In genomic region chr4:149504363-149504762, GRCm38 (mm10) we compare ENCODE assay signal across 20 mouse cellular contexts. TPM values are rescaled to one million over a fixed set of nuclear protein-coding genes. Genes with fewer than 3 reads are reported as not detected.
A peak's percentile ranks its signal among the peaks of the same experiment; 100 is the strongest.
DNase-seq lines count a peak whose midpoint lies in the region; ATAC-seq and TF ChIP-seq lines count a peak whose summit lies in the region.
"Had no signal": no experiment of that assay in that cellular context is flagged by ENCODE, and none has a peak within 500 bp of the region (broad histone marks: within the 10 kb centered on the region; RNA-seq: fewer than 3 reads in every experiment).

No protein-coding gene starts in this region.

- TF ChIP-seq POLR2A in lung, adult 2 months (IDR thresholded peaks at IDR 0.05; ENCODE audit: borderline replicate concordance, extremely low read depth, low read depth, low read length) = no peak
- no peak for TF ChIP-seq POLR2A in bone marrow macrophage, adult 2 months (IDR thresholded peaks at IDR 0.05; ENCODE audit: borderline replicate concordance, low read depth, low read length)
- TF ChIP-seq POLR2A in embryonic fibroblast, embryonic 13.5 days (IDR thresholded peaks at IDR 0.05; ENCODE audit: low read depth, low read length) = 0 out of 2 replicates have a peak, but pooled peaks have one; percentile 16

- no peak overlapping the region for H3K4me3 ChIP-seq in lung, embryonic 15.5 days
- no peak overlapping the region for H3K4me3 ChIP-seq in lung, adult 2 months (replicated peaks; ENCODE audit: extremely low read depth, low read depth, low read length)
- H3K4me3 ChIP-seq in bone marrow macrophage, adult 2 months (ENCODE audit: insufficient read depth, low read length) = no peak overlapping the region
- H3K4me3 ChIP-seq in embryonic fibroblast, embryonic 13.5 days (ENCODE audit: insufficient read depth, low read length) = no peak overlapping the region
- no peak overlapping the region for H3K4me3 ChIP-seq in limb, embryonic 12.5 days (replicated peaks)
- H3K4me3 ChIP-seq: stomach, embryonic 15.5 days had no signal

- intact Hi-C loops in heart, postnatal 36 days (cut with DNase I) = no loop called here

- ATAC-seq in lung, embryonic 15.5 days (ENCODE audit: borderline replicate concordance, extremely low read depth, low FRiP score, low TSS enrichment) = no peak
- ATAC-seq in limb, embryonic 12.5 days (ENCODE audit: insufficient number of reproducible peaks, insufficient read depth, low FRiP score, low TSS enrichment, low read depth) = 0 out of 2 replicates have a peak, but pooled peaks have one; percentile 41
- ATAC-seq: Patski had no signal

- no peak overlapping the region for H3K4me2 ChIP-seq in lung, embryonic 15.5 days
- no peak overlapping the region; the same call in 1 of the 2 replicates for H3K4me2 ChIP-seq in limb, embryonic 12.5 days
- H3K4me2 ChIP-seq: heart, embryonic 11.5 days; stomach, embryonic 15.5 days had no signal

- TF ChIP-seq CTCF in lung, adult 2 months (IDR thresholded peaks at IDR 0.05; ENCODE audit: insufficient read depth, low read length) = no peak
- TF ChIP-seq CTCF in bone marrow macrophage, adult 2 months (IDR thresholded peaks at IDR 0.05; ENCODE audit: low read depth, low read length) = no peak
- TF ChIP-seq CTCF in embryonic fibroblast, embryonic 13.5 days (IDR thresholded peaks at IDR 0.05; ENCODE audit: borderline replicate concordance, insufficient read depth, low read length) = no peak

- no peak for DNase-seq in lung, adult 2 months
- no peak for DNase-seq in Muller cell, postnatal 12 days (ENCODE audit: inconsistent ontology term)
- no peak for DNase-seq in heart, postnatal 36 days
- no peak for DNase-seq in adrenal gland, adult (ENCODE audit: inconsistent age in 2 of 2, low spot score in 1 of 2)
- DNase-seq: cerebellum, adult 8-10 months; gastrocnemius, postnatal 10 days; heart, postnatal 4 days; kidney, adult 11 months; kidney, postnatal 25 days; layer of hippocampus, postnatal 36 days; thymus, postnatal 36 days had no signal

- WGBS in lung, embryonic 15.5 days = 71% methylated on average over 5 of the region's 5 CpGs
- whole genome bisulfite sequencing in lung, adult 2 months = 76% methylated on average over 5 of the region's 5 CpGs
- 75% methylated on average over 5 of the region's 5 CpGs for WGBS in limb, embryonic 12.5 days

- H3K27ac ChIP-seq in lung, embryonic 15.5 days = peak overlapping the region; percentile 68
- peak overlapping the region; percentile 66 for H3K27ac ChIP-seq in bone marrow macrophage, adult 2 months (ENCODE audit: insufficient read depth, low read depth, low read length)
- no peak overlapping the region for H3K27ac ChIP-seq in embryonic fibroblast, embryonic 13.5 days (ENCODE audit: insufficient read depth, low read length)
- H3K27ac ChIP-seq in limb, embryonic 12.5 days = peak overlapping the region; percentile 84
- H3K27ac ChIP-seq: stomach, embryonic 15.5 days had no signal

- no peak overlapping the region for H3K9ac ChIP-seq in lung, embryonic 15.5 days
- H3K9ac ChIP-seq in limb, embryonic 12.5 days (replicated peaks) = no peak overlapping the region
- H3K9ac ChIP-seq: stomach, embryonic 15.5 days had no signal

- 0 out of 2 replicates have a peak, but pooled peaks cover 10% of the 10 kb centered on the region for H3K36me3 ChIP-seq in lung, embryonic 15.5 days
- H3K36me3 ChIP-seq in limb, embryonic 12.5 days = peaks cover 29% of the 10 kb centered on the region

- peaks cover under 1% of the 10 kb centered on the region; the same call in 1 of the 2 replicates for H3K4me1 ChIP-seq in lung, embryonic 15.5 days
- H3K4me1 ChIP-seq in lung, adult 2 months (ENCODE audit: control insufficient read depth, insufficient read depth, low read length) = no peaks in the 10 kb centered on the region
- H3K4me1 ChIP-seq in bone marrow macrophage, adult 2 months (ENCODE audit: control insufficient read depth, insufficient read depth, low read length) = peaks cover 12% of the 10 kb centered on the region
- 0 out of 2 replicates have a peak, but pooled peaks cover 3% of the 10 kb centered on the region for H3K4me1 ChIP-seq in embryonic fibroblast, embryonic 13.5 days (ENCODE audit: control insufficient read depth, insufficient read depth, low read length)
- peaks cover 10% of the 10 kb centered on the region for H3K4me1 ChIP-seq in limb, embryonic 12.5 days (replicated peaks)
- H3K4me1 ChIP-seq: stomach, embryonic 15.5 days had no signal

- no peaks in the 10 kb centered on the region for H3K27me3 ChIP-seq in lung, embryonic 15.5 days
- no peaks in the 10 kb centered on the region for H3K27me3 ChIP-seq in limb, embryonic 12.5 days
- H3K27me3 ChIP-seq: Patski; stomach, embryonic 15.5 days had no signal

- H3K9me3 ChIP-seq in lung, embryonic 15.5 days = no peaks in the 10 kb centered on the region
- no peaks in the 10 kb centered on the region for H3K9me3 ChIP-seq in limb, embryonic 12.5 days
- H3K9me3 ChIP-seq: stomach, embryonic 15.5 days had no signal

RNA-seq across cellular contexts. Expression of gene Ctnnbip1, which starts 13.7 kb away (rescaled TPM):
- polyA plus RNA-seq in lung, embryonic 15.5 days (2015; fragmentation: Nextera tagmentation; extraction: Ambion mirVana) = 57.9 and 61.0 TPM in 2 replicates
- polyA plus RNA-seq in lung, adult 2 months (2012; rRNA removed) = 9.8 and 16.0 TPM in 2 replicates
- polyA plus RNA-seq in bone marrow macrophage, adult 2 months (2012; ENCODE audit: insufficient read depth, insufficient read length, missing spikeins) = 16.2 and 18.8 TPM in 2 replicates
- polyA plus RNA-seq in embryonic fibroblast, embryonic 13.5 days (2011; ENCODE audit: insufficient read length, low read depth, missing spikeins) = 11.4 TPM in 2 replicates
- polyA plus RNA-seq in limb, embryonic 12.5 days (2016; fragmentation: Nextera tagmentation; extraction: Ambion mirVana) = 92.3 and 94.8 TPM in 2 replicates
- 10 to 100 TPM; 29.9 to 33.3 TPM for total RNA-seq in heart, postnatal 36 days (2021)

RNA-seq across cellular contexts. Expression of gene Lzic, which starts 19.3 kb away (rescaled TPM):
- polyA plus RNA-seq in lung, embryonic 15.5 days (2015; fragmentation: Nextera tagmentation; extraction: Ambion mirVana) = 44.8 and 47.4 TPM in 2 replicates
- polyA plus RNA-seq in lung, adult 2 months (2012; rRNA removed) = 9.6 and 11.6 TPM in 2 replicates
- 12.2 and 14.0 TPM in 2 replicates for polyA plus RNA-seq in bone marrow macrophage, adult 2 months (2012; ENCODE audit: insufficient read depth, insufficient read length, missing spikeins)
- 48.3 and 49.3 TPM in 2 replicates for polyA plus RNA-seq in embryonic fibroblast, embryonic 13.5 days (2011; ENCODE audit: insufficient read length, low read depth, missing spikeins)
- 58.1 and 62.3 TPM in 2 replicates for polyA plus RNA-seq in limb, embryonic 12.5 days (2016; fragmentation: Nextera tagmentation; extraction: Ambion mirVana)
- total RNA-seq in heart, postnatal 36 days (2021) = 10 to 100 TPM; 57.5 to 69.1 TPM

RNA-seq across cellular contexts. Expression of gene Nmnat1, which starts 19.4 kb away (rescaled TPM):
- polyA plus RNA-seq in lung, embryonic 15.5 days (2015; fragmentation: Nextera tagmentation; extraction: Ambion mirVana) = 10.9 and 11.2 TPM in 2 replicates
- 4.1 and 4.5 TPM in 2 replicates for polyA plus RNA-seq in lung, adult 2 months (2012; rRNA removed)
- 4.7 and 8.1 TPM in 2 replicates for polyA plus RNA-seq in bone marrow macrophage, adult 2 months (2012; ENCODE audit: insufficient read depth, insufficient read length, missing spikeins)
- 5.1 and 7.0 TPM in 2 replicates for polyA plus RNA-seq in embryonic fibroblast, embryonic 13.5 days (2011; ENCODE audit: insufficient read length, low read depth, missing spikeins)
- polyA plus RNA-seq in limb, embryonic 12.5 days (2016; fragmentation: Nextera tagmentation; extraction: Ambion mirVana) = 10.9 and 11.0 TPM in 2 replicates
- 10 to 100 TPM; 29.5 to 30.7 TPM for total RNA-seq in heart, postnatal 36 days (2021)

RNA-seq across cellular contexts. Expression of gene Tmem274, which starts 27.2 kb away (rescaled TPM):
- 0.34 and 0.55 TPM in 2 replicates for polyA plus RNA-seq in lung, embryonic 15.5 days (2015; fragmentation: Nextera tagmentation; extraction: Ambion mirVana)
- not detected in 2 replicates for polyA plus RNA-seq in lung, adult 2 months (2012; rRNA removed)
- polyA plus RNA-seq in bone marrow macrophage, adult 2 months (2012; ENCODE audit: insufficient read depth, insufficient read length, missing spikeins) = not detected in 2 replicates
- not detected in 2 replicates for polyA plus RNA-seq in embryonic fibroblast, embryonic 13.5 days (2011; ENCODE audit: insufficient read length, low read depth, missing spikeins)
- polyA plus RNA-seq in limb, embryonic 12.5 days (2016; fragmentation: Nextera tagmentation; extraction: Ambion mirVana) = 0.36 and 0.50 TPM in 2 replicates
- not detected for total RNA-seq in heart, postnatal 36 days (2021)
- total RNA-seq: gastrocnemius, postnatal 10 days; heart, postnatal 4 days; layer of hippocampus, postnatal 36 days; liver, adult 2 months; megakaryocyte, adult 5-6 weeks had no signal
- polyA plus RNA-seq: heart, embryonic 11.5 days; liver, adult 2 months; Patski had no signal

RNA-seq across cellular contexts. Expression of gene Rbp7, which starts 49.6 kb away (rescaled TPM):
- 2.7 and 3.6 TPM in 2 replicates for polyA plus RNA-seq in lung, embryonic 15.5 days (2015; fragmentation: Nextera tagmentation; extraction: Ambion mirVana)
- polyA plus RNA-seq in lung, adult 2 months (2012; rRNA removed) = 2.1 and 2.2 TPM in 2 replicates
- not detected in 2 replicates for polyA plus RNA-seq in bone marrow macrophage, adult 2 months (2012; ENCODE audit: insufficient read depth, insufficient read length, missing spikeins)
- not detected in 2 replicates for polyA plus RNA-seq in embryonic fibroblast, embryonic 13.5 days (2011; ENCODE audit: insufficient read length, low read depth, missing spikeins)
- polyA plus RNA-seq in limb, embryonic 12.5 days (2016; fragmentation: Nextera tagmentation; extraction: Ambion mirVana) = not detected in 2 replicates
- total RNA-seq in heart, postnatal 36 days (2021) = 10 to 100 TPM; 76.3 to 81.1 TPM
- total RNA-seq: layer of hippocampus, postnatal 36 days; liver, adult 2 months; megakaryocyte, adult 5-6 weeks had no signal
- polyA plus RNA-seq: liver, adult 2 months; Patski had no signal
